Mouse (Mus musculus) frontal cortex, postnatal 10 days (tissue): ENCODE data around the gene Mtx1.

Experiments
- DNase-seq, 2 experiments: peaks; one replicate each; pipeline ENCODE4 v3.0.0; 2022; ENCODE audit warnings: low spot score in 2 of 2, mixed read lengths in 1 of 2

The Mtx1 gene

GRCm38 (mm10) chr3:89214681-89215411 is 12.0 kb downstream of the Mtx1 start, which contains the start of gene Thbs3:
Gene Thbs3 (plus strand): TSS chr3:89215180.
- peak in 1 of 2 experiments; percentile 34 for DNase-seq

- peak; percentile 86 to 90 for DNase-seq
These were observed 12.9 kb downstream of the Mtx1 start for GRCm38 (mm10) chr3:89213803-89214530.

GRCm38 (mm10) chr3:89210731-89211130 is 16.2 kb downstream of the Mtx1 start:
- DNase-seq: peak in 1 of 2 experiments; percentile 30

GRCm38 (mm10) chr3:89210162-89210561 is 16.7 kb downstream of the Mtx1 start:
- DNase-seq: peak in 1 of 2 experiments; percentile 8

GRCm38 (mm10) chr3:89209731-89210130 is 17.2 kb downstream of the Mtx1 start:
- DNase-seq: no peak

- DNase-seq: no peak
These were observed 18.2 kb downstream of the Mtx1 start for GRCm38 (mm10) chr3:89208736-89209135.

- DNase-seq: no peak
These were observed 18.7 kb downstream of the Mtx1 start for GRCm38 (mm10) chr3:89208075-89208657.

GRCm38 (mm10) chr3:89206695-89207094 is 20.2 kb downstream of the Mtx1 start:
- DNase-seq: no peak

- DNase-seq: peak in 1 of 2 experiments; percentile 6
These were observed 20.8 kb downstream of the Mtx1 start for GRCm38 (mm10) chr3:89206079-89206478.

- no peak for DNase-seq
These were observed 23.8 kb downstream of the Mtx1 start for GRCm38 (mm10) chr3:89203142-89203514.

- peak in 1 of 2 experiments; percentile 83 for DNase-seq
These were observed 24.4 kb downstream of the Mtx1 start, which contains the start of gene Gba for GRCm38 (mm10) chr3:89202253-89203141. Gene Gba (plus strand): TSS chr3:89202928.

- no peak for DNase-seq
These were observed 27.0 kb downstream of the Mtx1 start for GRCm38 (mm10) chr3:89199839-89200238.

- DNase-seq: peak; percentile 79 to 80
These were observed 30.7 kb downstream of the Mtx1 start for GRCm38 (mm10) chr3:89195979-89196877.

GRCm38 (mm10) chr3:89193853-89194252 is 33.0 kb downstream of the Mtx1 start:
- no peak for DNase-seq

- no peak for DNase-seq
These were observed 33.5 kb downstream of the Mtx1 start for GRCm38 (mm10) chr3:89193351-89193750.

GRCm38 (mm10) chr3:89190436-89190835 is 36.5 kb downstream of the Mtx1 start:
- no peak for DNase-seq

- DNase-seq: no peak
These were observed 38.4 kb downstream of the Mtx1 start for GRCm38 (mm10) chr3:89188478-89188875.

GRCm38 (mm10) chr3:89187690-89188477 is 39.0 kb downstream of the Mtx1 start:
- no peak for DNase-seq

GRCm38 (mm10) chr3:89187197-89187596 is 39.7 kb downstream of the Mtx1 start:
- no peak for DNase-seq

- no peak for DNase-seq
These were observed 43.0 kb downstream of the Mtx1 start for GRCm38 (mm10) chr3:89183959-89184315.
